Mouse (Mus musculus): Measurements from ENCODE around the gene A530032D15Rik.
"Not testable (repeated sequence)": the region's sequence is repeated elsewhere in the genome, so short reads cannot be mapped to it uniquely, and the experiment has no call there.

The A530032D15Rik gene

GRCm38 (mm10) chr1:85035801-85036200 is 73.9 kb downstream of the A530032D15Rik start:
- not testable (repeated sequence) for DNase-seq (ENCODE audit: low read depth)

GRCm38 (mm10) chr1:85034394-85034793 is 75.3 kb downstream of the A530032D15Rik start:
- not testable (repeated sequence) for DNase-seq (ENCODE audit: low read depth)

GRCm38 (mm10) chr1:85033616-85034015 is 76.0 kb downstream of the A530032D15Rik start:
- not testable (repeated sequence) for DNase-seq (ENCODE audit: low read depth)

All from 416B (cell line).